Mouse (Mus musculus): ENCODE measurements around the gene Tac4. TPM values are rescaled to one million over a fixed set of nuclear protein-coding genes. Genes with fewer than 3 reads are reported as not detected.

Tac4 gene
- not detected in 2 replicates for polyA plus RNA-seq (2021; fragmentation: Nextera tagmentation)
- long read RNA-seq, experiment 1: 0 reads
- long read RNA-seq, experiment 2: 0 reads

DNA sequence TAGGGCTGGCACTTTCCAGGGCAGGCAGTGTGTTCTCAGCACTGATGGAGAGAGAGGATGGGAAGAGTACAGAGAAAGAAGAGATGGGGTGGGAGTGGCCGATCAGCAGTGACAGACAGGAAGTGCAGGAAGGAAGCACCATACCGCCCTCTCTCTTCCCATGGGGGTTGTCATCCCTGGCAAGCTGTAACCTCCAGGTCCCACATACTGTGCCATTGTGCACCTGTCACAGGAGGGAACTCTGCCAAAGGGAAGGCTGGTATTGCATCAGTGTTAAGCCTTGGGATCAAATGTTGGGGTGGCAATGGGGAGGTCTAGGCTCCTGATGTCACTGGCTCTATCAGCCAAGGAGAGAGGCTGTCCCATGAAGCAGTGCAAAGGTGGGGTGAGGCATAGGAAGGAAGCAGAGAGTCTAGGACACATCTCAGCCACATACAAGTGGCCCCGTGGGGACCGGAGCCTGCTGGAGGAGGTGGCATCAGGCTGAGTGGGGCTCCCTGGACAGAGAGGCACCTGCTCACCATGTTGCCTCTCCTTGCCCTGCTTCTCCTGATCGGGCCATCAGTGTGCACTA is at the start of gene Tac4:
Gene Tac4, plus strand, starts transcription at position 352 of the 574 bp plus-strand sequence.

DNA sequence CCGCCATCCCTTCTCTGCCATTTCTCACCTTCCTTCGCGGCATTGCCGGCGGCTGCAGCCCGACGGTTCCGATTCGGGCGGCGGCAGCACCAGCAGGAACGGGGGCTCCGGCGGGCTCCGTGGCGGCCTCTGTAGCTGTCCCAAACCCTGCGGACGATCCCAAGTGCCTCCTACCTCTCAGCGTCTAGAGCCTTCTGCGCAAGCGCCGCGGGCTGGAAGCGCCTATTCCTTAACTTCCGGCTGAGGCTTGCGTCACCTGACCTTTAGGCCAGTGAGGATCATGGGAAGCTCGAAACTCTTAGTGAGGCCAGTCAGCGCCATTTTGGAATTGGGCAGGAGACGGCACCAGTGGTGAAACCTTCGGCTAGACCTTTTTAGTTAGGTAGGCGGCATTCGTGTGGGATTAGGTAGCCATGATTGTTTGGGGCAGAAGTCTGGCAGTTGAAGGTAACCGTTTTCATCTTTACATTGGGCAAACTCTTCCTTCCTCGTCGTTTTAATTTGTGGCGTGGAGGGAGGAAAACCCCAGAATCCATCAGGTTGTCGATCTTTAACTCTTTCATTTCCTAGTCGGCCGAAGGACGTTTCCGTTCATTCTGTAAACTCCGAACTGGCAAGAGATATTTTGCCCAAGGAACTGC is 48.8 kb downstream of the Tac4 start, which contains the start of gene Kat7:
Gene Kat7, minus strand, starts transcription at position 240 of the 641 bp plus-strand sequence.

Other genes starting within 250 kb of the Tac4 start
- gene Pdk2, start 220.2 kb upstream of the Tac4 start, polyA plus RNA-seq (2021; fragmentation: Nextera tagmentation): 94.4 and 113 TPM in 2 replicates
- gene Itga3, start 184.7 kb upstream of the Tac4 start, polyA plus RNA-seq (2021; fragmentation: Nextera tagmentation): 1.9 and 2.3 TPM in 2 replicates
- gene Dlx3, start 141.4 kb upstream of the Tac4 start, polyA plus RNA-seq (2021; fragmentation: Nextera tagmentation): not detected in 2 replicates
- 0.28 and 0.49 TPM in 2 replicates for gene Dlx4, start 115.3 kb upstream of the Tac4 start, polyA plus RNA-seq (2021; fragmentation: Nextera tagmentation)
- 39.0 and 45.9 TPM in 2 replicates for gene Kat7, start 48.7 kb downstream of the Tac4 start, polyA plus RNA-seq (2021; fragmentation: Nextera tagmentation)
- gene Fam117a, start 75.5 kb downstream of the Tac4 start, polyA plus RNA-seq (2021; fragmentation: Nextera tagmentation): 0.49 and 0.78 TPM in 2 replicates
- gene Slc35b1, start 123.2 kb downstream of the Tac4 start, polyA plus RNA-seq (2021; fragmentation: Nextera tagmentation): 82.8 and 84.0 TPM in 2 replicates
- gene Spop, start 152.6 kb downstream of the Tac4 start, polyA plus RNA-seq (2021; fragmentation: Nextera tagmentation): 115 and 131 TPM in 2 replicates

Data from left cerebral cortex, adult 6 months (tissue).